Mouse (Mus musculus) heart, embryonic 12.5 days (tissue): Measurements from ENCODE around the gene Bcl6. TPM values are rescaled to one million over a fixed set of nuclear protein-coding genes. Genes with fewer than 3 reads are reported as not detected.

Experiments
- ATAC-seq: fragments of 200-750 bp; cut with Nextera tagmentation; 2 replicates; pipeline ENCODE4 v1.8.0; 2017; ENCODE audit warnings: moderate TSS enrichment, moderate library complexity; ENCODE audit not compliant: insufficient number of reproducible peaks, low FRiP score
- H3K27ac ChIP-seq: fragments of 300-500 bp; sonication (generic); 2 replicates; pipeline ENCODE4 v1.5.1; 2016; ENCODE audit warnings: mild to moderate bottlenecking, moderate library complexity; ENCODE audit not compliant: poor library complexity, severe bottlenecking
- H3K27me3 ChIP-seq: fragments of 300-500 bp; sonication (generic); replicated peaks from 2 replicates; pipeline ENCODE4 v1.6.1; 2016; ENCODE audit warnings: mild to moderate bottlenecking, moderate library complexity
- H3K36me3 ChIP-seq: fragments of 300-500 bp; sonication (generic); 2 replicates; pipeline ENCODE4 v1.6.1; 2016; ENCODE audit warnings: mild to moderate bottlenecking, moderate library complexity
- H3K4me1 ChIP-seq: fragments of 300-500 bp; sonication (generic); replicated peaks from 2 replicates; pipeline ENCODE4 v1.6.1; 2016; ENCODE audit warnings: mild to moderate bottlenecking
- H3K4me2 ChIP-seq: fragments of 300-500 bp; sonication (generic); 2 replicates; pipeline ENCODE4 v1.6.1; 2016; ENCODE audit warnings: mild to moderate bottlenecking, moderate library complexity
- H3K4me3 ChIP-seq: fragments of 300-500 bp; sonication (generic); 2 replicates; pipeline ENCODE4 v1.5.1; 2016; ENCODE audit warnings: mild to moderate bottlenecking
- H3K9ac ChIP-seq: fragments of 300-500 bp; sonication (generic); 2 replicates; pipeline ENCODE4 v1.6.1; 2016; ENCODE audit warnings: mild to moderate bottlenecking, moderate library complexity
- H3K9me3 ChIP-seq: fragments of 300-500 bp; sonication (generic); replicated peaks from 2 replicates; pipeline ENCODE4 v1.6.1; 2016; ENCODE audit warnings: mild to moderate bottlenecking, moderate library complexity
- WGBS: fragments of 180-500 bp; shearing (Covaris S2); methylation state at CpG from one replicate; pipeline ENCODE4 v1.1.7; 2016; 5-methylcytosine and 5-hydroxymethylcytosine counted together
- polyA plus RNA-seq: library from polyadenylated mRNA; unstranded; fragments of >200 nt; fragmentation: Nextera tagmentation; extraction: Ambion mirVana; gene quantifications from 2 replicates; pipeline ENCODE4 v1.2.1, GENCODE M21; 2016

The Bcl6 gene
- polyA plus RNA-seq, 1 experiment from 2014 or later = 0.24 TPM

DNA sequence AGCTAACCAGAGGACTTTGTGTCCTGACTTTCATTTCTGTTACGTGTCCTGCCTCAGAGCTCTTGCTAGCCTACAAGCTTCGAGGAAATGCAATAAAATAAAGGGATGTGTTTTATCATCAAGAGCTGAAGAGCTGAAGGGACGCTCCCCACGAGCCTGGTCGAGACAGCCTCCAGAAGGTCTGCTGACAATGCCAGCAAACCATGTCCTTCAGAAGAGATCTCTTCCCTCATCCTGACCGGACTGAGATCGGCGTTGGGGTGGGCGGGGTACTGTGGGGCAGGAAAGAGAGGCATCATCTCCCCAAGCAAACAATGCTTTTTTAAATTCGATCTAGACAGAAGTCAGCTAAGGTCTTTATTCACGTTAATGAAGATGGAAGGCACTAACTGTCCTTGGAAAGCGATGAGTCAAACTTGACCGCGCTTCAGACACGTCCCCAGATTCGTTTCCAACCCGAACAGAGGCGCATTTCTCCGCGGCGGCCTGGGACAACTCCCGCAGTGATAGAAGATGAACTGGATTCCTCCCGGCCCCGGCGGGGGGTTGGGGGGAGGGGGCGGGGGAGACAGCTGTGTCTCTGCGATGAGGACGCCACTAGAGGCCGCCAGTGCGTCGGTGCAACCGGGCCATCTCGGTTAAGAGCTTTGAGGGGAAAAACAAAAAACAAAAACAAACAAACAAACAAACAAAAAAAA lies 5.6 kb downstream of the Bcl6 start:
- under 1% methylated on average over 33 of the region's 33 CpGs for WGBS
- ATAC-seq = no peak
- Histone ChIP-seq H3K9ac (peak overlapping the region; percentile 68), H3K27ac (no peak overlapping the region), H3K36me3 (no peaks in the 10 kb centered on the region), H3K4me1 (peaks cover 39% of the 10 kb centered on the region), H3K27me3 (peaks cover 18% of the 10 kb centered on the region), H3K9me3 (no peaks in the 10 kb centered on the region), H3K4me2 (peak overlapping the region; percentile 97), H3K4me3 (peak overlapping the region; percentile 58)

GRCm38 (mm10) chr16:23981925-23982851 lies 6.5 kb downstream of the Bcl6 start:
- H3K27me3 ChIP-seq = peaks cover 18% of the 10 kb centered on the region
- WGBS = 1% methylated on average over 28 of the region's 28 CpGs
- peaks cover 39% of the 10 kb centered on the region for H3K4me1 ChIP-seq
- peak; percentile 78 for ATAC-seq
- H3K4me2 ChIP-seq = peak overlapping the region; percentile 97
- H3K9me3 ChIP-seq = no peaks in the 10 kb centered on the region
- H3K4me3 ChIP-seq = peak overlapping the region; percentile 58
- H3K27ac ChIP-seq = no peak overlapping the region
- H3K9ac ChIP-seq = peak overlapping the region; percentile 71
- no peaks in the 10 kb centered on the region for H3K36me3 ChIP-seq

- H3K9ac ChIP-seq = peak overlapping the region; percentile 71
- H3K4me2 ChIP-seq = peak overlapping the region; percentile 97
- peaks cover 18% of the 10 kb centered on the region for H3K27me3 ChIP-seq
- peak overlapping the region; percentile 58 for H3K4me3 ChIP-seq
- H3K36me3 ChIP-seq = no peaks in the 10 kb centered on the region
- H3K4me1 ChIP-seq = peaks cover 34% of the 10 kb centered on the region
- H3K27ac ChIP-seq = no peak overlapping the region
- H3K9me3 ChIP-seq = no peaks in the 10 kb centered on the region
- 2% methylated on average over 30 of the region's 32 CpGs for WGBS
- ATAC-seq = no peak
Observed at GRCm38 (mm10) chr16:23980991-23981720, 7.5 kb downstream of the Bcl6 start.

GRCm38 (mm10) chr16:23980201-23980870 lies 8.3 kb downstream of the Bcl6 start:
- Histone ChIP-seq H3K4me1 (peaks cover 27% of the 10 kb centered on the region), H3K9me3 (no peaks in the 10 kb centered on the region), H3K27me3 (peaks cover 18% of the 10 kb centered on the region), H3K9ac (peak overlapping the region; percentile 71), H3K27ac (no peak overlapping the region), H3K4me2 (peak overlapping the region; percentile 97), H3K36me3 (no peaks in the 10 kb centered on the region), H3K4me3 (peak overlapping the region; percentile 58)
- no peak for ATAC-seq
- WGBS = 12% methylated on average over 11 of the region's 11 CpGs

DNA sequence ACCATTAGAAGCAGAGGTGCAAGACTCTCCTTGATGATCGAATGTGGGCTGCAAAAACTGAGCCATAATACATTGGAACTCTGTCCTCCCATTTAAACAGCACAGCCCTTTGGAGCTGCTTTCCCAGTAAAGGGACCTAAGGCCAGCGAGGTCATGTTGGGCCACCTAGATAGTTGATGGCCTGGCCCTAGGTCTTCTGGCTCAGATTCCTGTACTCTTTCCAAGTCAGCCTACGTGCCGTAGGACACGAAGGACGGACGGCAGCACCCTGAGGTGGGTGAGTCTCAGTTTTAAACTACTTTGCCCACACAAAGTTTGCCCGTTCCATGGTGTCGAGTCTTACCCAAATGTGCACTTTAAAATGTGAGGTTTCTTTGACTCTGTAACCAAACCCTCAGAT lies 9.2 kb downstream of the Bcl6 start:
- 85% methylated on average over 9 of the region's 9 CpGs for WGBS
- Histone ChIP-seq H3K9me3 (no peaks in the 10 kb centered on the region), H3K9ac (no peak overlapping the region), H3K27ac (no peak overlapping the region), H3K4me2 (no peak overlapping the region), H3K27me3 (peaks cover 18% of the 10 kb centered on the region), H3K4me3 (no peak overlapping the region), H3K4me1 (peaks cover 27% of the 10 kb centered on the region), H3K36me3 (no peaks in the 10 kb centered on the region)
- ATAC-seq = no peak

GRCm38 (mm10) chr16:23978495-23978894 lies 10.2 kb downstream of the Bcl6 start:
- WGBS = 73% methylated on average over 4 of the region's 4 CpGs
- Histone ChIP-seq H3K36me3 (no peaks in the 10 kb centered on the region), H3K4me1 (peaks cover 28% of the 10 kb centered on the region), H3K4me2 (no peak overlapping the region), H3K9ac (no peak overlapping the region), H3K4me3 (no peak overlapping the region), H3K9me3 (no peaks in the 10 kb centered on the region), H3K27ac (no peak overlapping the region), H3K27me3 (peaks cover 18% of the 10 kb centered on the region)
- no peak for ATAC-seq

- Histone ChIP-seq H3K4me1 (peaks cover 33% of the 10 kb centered on the region), H3K27ac (no peak overlapping the region), H3K9me3 (no peaks in the 10 kb centered on the region), H3K4me2 (no peak overlapping the region), H3K36me3 (no peaks in the 10 kb centered on the region), H3K27me3 (peaks cover 18% of the 10 kb centered on the region), H3K9ac (no peak overlapping the region), H3K4me3 (no peak overlapping the region)
- no peak for ATAC-seq
- WGBS = 79% methylated on average over 3 of the region's 3 CpGs
Observed at GRCm38 (mm10) chr16:23977732-23978131, 10.9 kb downstream of the Bcl6 start.

DNA sequence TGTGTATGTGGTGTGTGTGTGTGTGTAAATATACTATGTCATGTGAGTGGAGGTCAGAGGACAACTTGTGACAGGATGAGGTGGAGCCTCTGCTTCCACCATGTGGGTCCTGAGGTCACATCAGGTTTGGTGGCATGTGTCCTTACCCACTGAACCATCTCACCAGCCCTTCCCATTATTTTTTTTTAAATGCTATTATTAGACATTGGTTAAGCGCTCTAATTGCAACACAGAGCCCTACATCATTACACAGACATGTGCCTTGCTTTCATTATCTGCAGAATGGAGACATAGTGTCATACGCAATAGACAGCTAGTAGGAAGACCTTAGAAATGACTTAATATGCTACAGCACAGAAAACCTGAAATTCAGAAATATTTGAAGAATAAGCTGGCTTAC lies 12.5 kb downstream of the Bcl6 start:
- no peak for ATAC-seq
- WGBS = 85% methylated on average over 2 of the region's 2 CpGs
- no peaks in the 10 kb centered on the region for H3K36me3 ChIP-seq

DNA sequence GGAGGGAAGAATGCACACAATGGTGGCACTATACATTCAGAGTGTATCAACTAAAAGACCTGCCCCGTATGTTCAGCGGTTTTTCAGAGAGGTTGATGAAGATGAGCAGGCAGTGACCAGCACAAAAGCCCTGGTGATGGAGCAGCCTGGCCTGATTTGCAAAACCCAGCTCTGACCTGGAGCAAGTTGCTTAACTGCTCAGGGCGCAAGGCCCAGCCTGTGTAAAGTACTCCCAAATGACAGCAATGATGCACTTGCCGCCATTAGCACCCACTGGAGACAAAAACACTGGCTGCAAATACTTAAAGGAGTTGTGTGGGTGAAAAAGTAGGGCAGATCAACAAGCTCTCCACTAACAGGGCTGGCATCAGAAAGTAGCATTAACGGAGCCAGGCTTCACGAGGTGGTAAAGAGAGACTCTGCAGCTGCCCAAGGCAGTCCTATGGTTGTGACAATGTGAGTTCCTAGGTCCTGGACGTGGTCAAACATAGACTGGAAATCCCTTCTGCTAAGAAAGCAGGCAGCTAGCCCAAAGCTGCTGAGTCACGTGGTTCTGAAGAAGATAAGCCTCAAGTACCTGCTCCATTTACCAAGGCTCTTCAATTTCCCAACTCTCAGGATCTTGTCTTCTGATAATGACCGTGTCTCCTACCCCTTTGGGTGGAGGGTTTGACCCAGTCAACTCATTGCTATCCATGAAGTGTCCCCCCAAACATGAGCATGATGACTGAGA lies 14.9 kb downstream of the Bcl6 start:
- Histone ChIP-seq H3K4me3 (no peak overlapping the region), H3K27me3 (no peaks in the 10 kb centered on the region; the same call in 1 of the 2 replicates), H3K9me3 (no peaks in the 10 kb centered on the region), H3K9ac (no peak overlapping the region), H3K36me3 (no peaks in the 10 kb centered on the region), H3K27ac (no peak overlapping the region), H3K4me2 (no peak overlapping the region), H3K4me1 (peaks cover 33% of the 10 kb centered on the region)
- WGBS = 75% methylated on average over 9 of the region's 9 CpGs
- no peak for ATAC-seq

More for the DNA sequence above, 12.5 kb downstream of the Bcl6 start:
- Histone ChIP-seq H3K4me3 (no peak overlapping the region), H3K4me1 (peaks cover 36% of the 10 kb centered on the region), H3K9ac (no peak overlapping the region), H3K4me2 (no peak overlapping the region), H3K27ac (no peak overlapping the region), H3K27me3 (peaks cover 18% of the 10 kb centered on the region), H3K9me3 (no peaks in the 10 kb centered on the region)

DNA sequence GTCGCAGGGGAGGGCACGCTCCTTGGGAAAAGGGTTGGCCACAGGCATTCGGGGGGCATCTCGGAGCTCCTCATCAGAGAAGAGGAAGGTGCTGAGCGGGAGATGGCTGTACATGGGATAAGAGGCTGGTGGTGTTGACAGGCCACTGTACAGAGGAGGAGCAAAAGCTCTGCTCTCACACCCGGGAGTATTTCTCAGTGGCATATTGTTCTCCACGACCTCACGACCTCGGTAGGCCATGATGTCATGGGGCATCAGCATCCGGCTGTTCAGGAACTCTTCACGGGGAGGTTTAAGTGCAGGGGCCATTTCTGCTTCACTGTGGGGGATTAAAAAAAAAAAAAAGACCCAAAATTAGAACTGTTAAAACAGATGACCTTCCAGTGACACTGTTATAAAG lies 15.8 kb downstream of the Bcl6 start:
- H3K4me1 ChIP-seq = peaks cover 33% of the 10 kb centered on the region
- H3K9me3 ChIP-seq = no peaks in the 10 kb centered on the region
- no peak for ATAC-seq

More for the DNA sequence above, 15.8 kb downstream of the Bcl6 start:
- no peak overlapping the region for H3K4me3 ChIP-seq
- H3K27ac ChIP-seq = no peak overlapping the region
- H3K9ac ChIP-seq = no peak overlapping the region
- H3K27me3 ChIP-seq = no peaks in the 10 kb centered on the region
- WGBS = 35% methylated on average over 11 of the region's 11 CpGs
- 0 out of 2 replicates have a peak overlapping the region, but pooled peaks have one; percentile 0 for H3K4me2 ChIP-seq
- 0 out of 2 replicates have a peak, but pooled peaks cover 4% of the 10 kb centered on the region for H3K36me3 ChIP-seq
